Mouse (Mus musculus) G1E-ER4 (cell line): ENCODE measurements around the gene Meis1. TPM values are rescaled to one million over a fixed set of nuclear protein-coding genes. Genes with fewer than 3 reads are reported as not detected.

Experiments used
- GATA1 ChIP-seq: IDR thresholded peaks from one replicate; pipeline ENCODE4 v1.8.0; 2012; ENCODE audit warnings: low read length, inconsistent platforms
- polyA plus RNA-seq: library from polyadenylated mRNA; stranded (reverse); fragments of >175 nt; gene quantifications from 2 replicates; pipeline ENCODE4 v1.2.3, GENCODE M21; 2012

The Meis1 gene
- polyA plus RNA-seq, 1 experiment: 4.1 TPM

- no peak for TF ChIP-seq GATA1
Measured at GRCm38 (mm10) chr11:18872793-18873192, 146.0 kb downstream of the Meis1 start.

- TF ChIP-seq GATA1: no peak
Measured at GRCm38 (mm10) chr11:18872118-18872751, 146.6 kb downstream of the Meis1 start.

- TF ChIP-seq GATA1: no peak
Measured at GRCm38 (mm10) chr11:18871170-18872081, 147.4 kb downstream of the Meis1 start.

- no peak for TF ChIP-seq GATA1
Measured at GRCm38 (mm10) chr11:18870121-18870931, 148.5 kb downstream of the Meis1 start.

GRCm38 (mm10) chr11:18869429-18869969, 149.3 kb downstream of the Meis1 start:
- TF ChIP-seq GATA1: no peak

GRCm38 (mm10) chr11:18867665-18868064, 151.1 kb downstream of the Meis1 start:
- TF ChIP-seq GATA1: no peak

- peak; percentile 21 for TF ChIP-seq GATA1
Measured at GRCm38 (mm10) chr11:18866198-18866836, 152.5 kb downstream of the Meis1 start.

- TF ChIP-seq GATA1: no peak
Measured at GRCm38 (mm10) chr11:18850772-18851171, 168.0 kb downstream of the Meis1 start.

- TF ChIP-seq GATA1: no peak
Measured at GRCm38 (mm10) chr11:18847650-18848049, 171.1 kb downstream of the Meis1 start.

GRCm38 (mm10) chr11:18846472-18846871, 172.3 kb downstream of the Meis1 start:
- no peak for TF ChIP-seq GATA1

GRCm38 (mm10) chr11:18845900-18846299, 172.9 kb downstream of the Meis1 start:
- TF ChIP-seq GATA1: no peak

- no peak for TF ChIP-seq GATA1
Measured at GRCm38 (mm10) chr11:18845466-18845865, 173.3 kb downstream of the Meis1 start.

GRCm38 (mm10) chr11:18830087-18830486, 188.7 kb downstream of the Meis1 start:
- TF ChIP-seq GATA1: no peak
